Mouse (Mus musculus): ENCODE measurements at regions not wholly inside any gene's neighbourhood (a gene's known extent, or its start where the extent isn't known, plus 50 kb on each side); places are given as distances from the start of the nearest gene placed in this dataset.

DNA sequence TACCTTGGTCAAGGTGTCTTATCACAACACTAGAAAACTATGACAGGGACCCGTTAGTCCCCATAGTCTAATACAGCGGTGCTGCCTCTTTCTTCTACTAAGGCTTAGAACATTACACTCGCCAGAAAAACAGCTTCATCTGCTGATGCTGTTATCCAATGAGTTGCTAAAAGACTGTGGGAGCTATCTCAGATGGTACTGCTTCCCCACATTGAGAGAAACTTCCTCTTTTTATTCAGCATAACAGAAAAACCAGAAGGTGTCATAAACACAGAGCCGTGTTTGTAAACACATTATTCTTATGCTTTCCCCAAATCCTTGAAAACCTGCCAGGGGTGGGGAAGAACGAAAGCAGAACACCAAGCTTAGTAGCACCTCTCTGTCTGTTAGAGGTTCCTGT, 49.9 kb upstream of the Arhgap5 start:
- intact Hi-C loops (cut with DNase I) = no loop called here
- no peak for DNase-seq

Data from heart, postnatal 36 days (tissue).